Mouse (Mus musculus) midbrain, embryonic 13.5 days (tissue): ENCODE measurements around the gene Nfatc2ip. TPM values are rescaled to one million over a fixed set of nuclear protein-coding genes. Genes with fewer than 3 reads are reported as not detected.

Source experiments
- ATAC-seq: fragments of 200-750 bp; cut with Nextera tagmentation; 2 replicates; pipeline ENCODE4 v1.8.0; 2017; ENCODE audit warnings: mild to moderate bottlenecking, moderate TSS enrichment, moderate library complexity
- H3K27ac ChIP-seq: fragments of 300-500 bp; sonication (generic); 2 replicates; pipeline ENCODE4 v1.5.1; 2015; ENCODE audit warnings: inconsistent platforms, mild to moderate bottlenecking, moderate library complexity
- H3K27me3 ChIP-seq: fragments of 300-500 bp; sonication (generic); 2 replicates; pipeline ENCODE4 v1.6.1; 2015; ENCODE audit warnings: mild to moderate bottlenecking, inconsistent platforms
- H3K36me3 ChIP-seq: fragments of 300-500 bp; sonication (generic); 2 replicates; pipeline ENCODE4 v1.6.1; 2015; ENCODE audit warnings: mild to moderate bottlenecking, inconsistent platforms
- H3K4me1 ChIP-seq: fragments of 300-500 bp; sonication (generic); replicated peaks from 2 replicates; pipeline ENCODE4 v1.6.1; 2015; ENCODE audit warnings: inconsistent platforms
- H3K4me2 ChIP-seq: fragments of 300-500 bp; sonication (generic); replicated peaks from 2 replicates; pipeline ENCODE4 v1.6.1; 2015; ENCODE audit warnings: moderate library complexity, mild to moderate bottlenecking, inconsistent platforms
- H3K4me3 ChIP-seq: fragments of 300-500 bp; sonication (generic); replicated peaks from 2 replicates; pipeline ENCODE4 v1.5.1; 2015; ENCODE audit warnings: mild to moderate bottlenecking, inconsistent platforms
- H3K9ac ChIP-seq: fragments of 300-500 bp; sonication (generic); replicated peaks from 2 replicates; pipeline ENCODE4 v1.6.1; 2015; ENCODE audit warnings: mild to moderate bottlenecking, inconsistent platforms
- H3K9me3 ChIP-seq: fragments of 300-500 bp; sonication (generic); 2 replicates; pipeline ENCODE4 v1.6.1; 2016; ENCODE audit warnings: mild to moderate bottlenecking, inconsistent platforms
- WGBS: fragments of 180-500 bp; shearing (Covaris S2); methylation state at CpG from one replicate; pipeline ENCODE4 v1.1.7; 2015; 5-methylcytosine and 5-hydroxymethylcytosine counted together
- polyA plus RNA-seq: library from polyadenylated mRNA; unstranded; fragments of >200 nt; fragmentation: Nextera tagmentation; extraction: Ambion mirVana; gene quantifications from 2 replicates; pipeline ENCODE4 v1.2.1, GENCODE M21; 2015

Nfatc2ip gene
- polyA plus RNA-seq, 1 experiment from 2014 or later: 3.8 TPM

DNA sequence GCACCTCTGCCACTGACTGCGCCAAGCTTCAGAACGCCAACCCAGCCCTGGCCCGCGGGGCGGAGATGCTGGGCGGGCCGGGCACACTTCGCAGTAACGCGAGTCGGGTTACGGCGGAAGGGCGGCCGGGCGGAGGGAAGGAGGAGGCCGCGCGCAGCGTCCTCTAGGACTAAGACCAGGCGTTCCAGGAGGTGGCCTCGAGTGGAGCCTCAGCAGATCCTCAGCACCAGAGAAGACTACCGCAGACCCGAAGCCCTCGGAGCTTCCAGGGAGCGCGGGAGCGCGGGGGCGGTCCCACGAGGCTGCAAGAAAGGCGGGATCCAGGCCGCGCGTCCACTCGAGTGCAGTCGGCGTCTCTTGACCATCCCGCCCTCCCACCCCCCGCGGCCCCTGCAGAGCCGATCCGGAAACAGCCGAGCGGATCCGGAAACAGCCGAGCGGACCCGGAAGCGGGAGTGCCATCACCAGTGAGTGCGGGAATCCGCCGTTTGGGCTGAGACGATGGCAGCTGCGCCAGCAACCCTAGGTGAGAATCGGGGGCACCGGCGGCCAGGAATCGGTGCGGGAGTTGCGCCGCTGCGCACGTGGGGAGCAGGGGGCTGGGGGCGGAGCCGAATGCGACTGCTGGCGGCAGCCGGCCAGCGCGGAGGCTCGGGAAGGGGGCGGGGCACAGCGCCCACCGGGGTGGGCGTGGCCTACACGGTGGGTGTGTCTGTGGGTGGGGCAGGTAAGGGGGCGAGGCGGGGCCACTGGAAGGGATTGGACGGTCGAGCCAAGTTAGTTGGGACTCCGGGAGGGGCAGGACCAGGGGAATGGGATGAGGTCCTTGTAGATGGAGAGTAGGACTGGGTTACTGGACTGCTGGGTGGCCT, 32.3 kb upstream of the Nfatc2ip start, which contains the start of gene Rabep2:
TSS of gene Rabep2 (plus strand) at position 129 of the 872 bp plus-strand sequence.
- Histone ChIP-seq H3K27ac (peak within 1 kb of the TSS; percentile 86), H3K4me2 (peak within 1 kb of the TSS; percentile 64), H3K27me3 (no peaks in the 10 kb centered on the region), H3K9me3 (no peaks in the 10 kb centered on the region), H3K4me3 (peak within 1 kb of the TSS; percentile 58), H3K36me3 (peaks cover 4% of the 10 kb centered on the region), H3K4me1 (peaks cover 22% of the 10 kb centered on the region), H3K9ac (peak within 1 kb of the TSS; percentile 81)
- ATAC-seq: peak; percentile 94
- WGBS: under 1% methylated on average over 81 of the region's 82 CpGs

DNA sequence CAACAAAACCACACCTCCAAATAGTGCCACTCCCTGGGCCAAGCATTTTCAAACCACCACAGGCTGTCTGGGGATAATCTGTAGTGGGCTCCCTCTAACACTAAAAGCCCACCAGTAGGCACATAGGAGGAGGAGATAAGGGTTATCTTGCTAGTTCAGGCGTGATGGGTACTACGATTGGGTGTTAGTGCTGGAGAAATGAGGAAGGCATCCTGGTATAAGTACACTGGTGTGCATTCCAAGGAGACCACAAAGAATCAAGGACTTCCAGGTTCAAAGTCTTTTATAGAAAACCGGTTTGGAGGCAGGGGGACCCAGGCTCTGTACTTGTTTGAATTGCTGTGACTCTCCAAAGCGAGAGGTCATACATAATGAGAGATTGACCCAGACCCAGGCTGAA, 31.6 kb upstream of the Nfatc2ip start:
- H3K4me1 ChIP-seq: peaks cover 22% of the 10 kb centered on the region
- peak overlapping the region; percentile 81 for H3K9ac ChIP-seq
- ATAC-seq: peak; percentile 1; the same call in 1 of the 2 replicates
- H3K4me3 ChIP-seq: peak overlapping the region; percentile 58
- H3K36me3 ChIP-seq: peaks cover 2% of the 10 kb centered on the region
- H3K9me3 ChIP-seq: no peaks in the 10 kb centered on the region
- no peaks in the 10 kb centered on the region for H3K27me3 ChIP-seq
- WGBS: 20% methylated on average over 4 of the region's 4 CpGs
- peak overlapping the region; percentile 64 for H3K4me2 ChIP-seq
- peak overlapping the region; percentile 86 for H3K27ac ChIP-seq

DNA sequence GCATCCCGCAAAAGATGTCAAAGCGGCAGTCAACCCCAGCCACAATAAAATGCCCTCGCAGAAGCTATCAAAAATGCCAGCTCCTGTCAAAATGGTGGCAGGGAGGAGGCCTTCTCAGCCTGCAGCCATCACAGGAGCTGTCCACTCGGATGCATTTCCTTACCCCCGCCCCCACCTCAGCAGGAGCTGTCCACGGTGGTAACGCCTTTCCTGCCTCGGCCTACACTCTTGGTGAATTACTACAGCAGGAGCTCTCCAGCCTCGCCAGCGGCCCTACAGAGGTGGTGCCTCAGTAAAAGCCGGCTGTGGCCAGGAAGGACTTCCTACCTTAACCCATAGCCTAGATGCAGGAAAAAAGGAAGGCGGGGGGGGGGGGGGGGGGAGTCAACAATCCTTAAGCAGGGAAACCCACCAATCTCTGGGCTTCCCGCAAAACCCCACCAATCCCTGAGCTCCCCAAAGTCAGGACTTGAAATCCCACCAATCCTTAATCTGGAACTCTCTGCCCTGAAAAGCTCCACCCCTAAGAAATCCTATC, 30.9 kb upstream of the Nfatc2ip start:
- Histone ChIP-seq H3K4me2 (peak overlapping the region; percentile 64), H3K9ac (no peak overlapping the region), H3K4me1 (peaks cover 22% of the 10 kb centered on the region), H3K27ac (no peak overlapping the region), H3K4me3 (no peak overlapping the region), H3K27me3 (no peaks in the 10 kb centered on the region), H3K36me3 (no peaks in the 10 kb centered on the region), H3K9me3 (no peaks in the 10 kb centered on the region)
- WGBS: 64% methylated on average over 12 of the region's 13 CpGs
- ATAC-seq: no peak

DNA sequence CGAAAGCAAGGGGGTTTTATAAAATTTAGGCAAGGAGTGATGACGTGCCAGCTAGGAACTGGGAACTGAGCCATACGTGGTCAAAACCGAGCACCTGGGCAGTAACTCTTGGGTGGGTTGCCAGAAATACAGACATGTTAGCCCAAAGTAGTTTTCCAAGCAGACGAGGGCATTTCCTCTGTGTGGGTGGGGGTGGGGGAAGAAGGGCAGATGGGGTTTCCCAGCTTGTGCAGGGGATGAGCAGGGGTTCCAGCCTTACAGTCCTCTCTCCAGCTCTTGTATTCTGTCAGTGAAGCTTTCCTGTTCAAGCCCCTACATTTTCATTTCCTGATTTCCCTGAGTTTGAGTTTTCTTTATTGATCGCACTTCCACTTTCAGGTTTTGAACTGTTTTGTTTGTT, 27.6 kb upstream of the Nfatc2ip start:
- Histone ChIP-seq H3K27me3 (no peaks in the 10 kb centered on the region), H3K4me2 (no peak overlapping the region), H3K27ac (no peak overlapping the region), H3K4me1 (peaks cover 13% of the 10 kb centered on the region), H3K4me3 (no peak overlapping the region), H3K36me3 (no peaks in the 10 kb centered on the region), H3K9ac (no peak overlapping the region), H3K9me3 (no peaks in the 10 kb centered on the region)
- no peak for ATAC-seq
- WGBS: 88% methylated on average over 6 of the region's 6 CpGs

DNA sequence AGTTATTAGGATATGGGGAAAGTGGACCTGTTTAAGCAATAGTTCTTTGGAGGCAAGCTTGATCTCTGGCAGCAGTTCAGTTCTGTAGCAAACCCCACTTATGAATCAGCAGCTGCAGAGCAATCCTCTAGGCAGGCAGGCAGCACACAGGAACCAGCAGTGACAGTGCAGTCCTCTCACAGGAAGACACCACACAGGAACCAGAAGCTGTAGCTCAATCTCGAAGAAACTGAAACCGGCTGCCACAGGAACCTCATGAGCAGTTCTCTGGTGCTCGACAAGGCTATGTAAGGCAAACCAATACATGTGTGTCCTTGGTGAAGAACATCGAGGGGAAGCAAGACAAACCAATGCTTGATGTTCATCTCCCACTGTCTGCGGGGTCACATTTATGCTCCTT, 25.2 kb upstream of the Nfatc2ip start:
- Histone ChIP-seq H3K9ac (no peak overlapping the region), H3K27ac (no peak overlapping the region), H3K36me3 (no peaks in the 10 kb centered on the region), H3K4me2 (no peak overlapping the region), H3K27me3 (no peaks in the 10 kb centered on the region), H3K9me3 (no peaks in the 10 kb centered on the region), H3K4me1 (no peaks in the 10 kb centered on the region), H3K4me3 (no peak overlapping the region)
- ATAC-seq: no peak
- WGBS: 84% methylated on average over 5 of the region's 5 CpGs

DNA sequence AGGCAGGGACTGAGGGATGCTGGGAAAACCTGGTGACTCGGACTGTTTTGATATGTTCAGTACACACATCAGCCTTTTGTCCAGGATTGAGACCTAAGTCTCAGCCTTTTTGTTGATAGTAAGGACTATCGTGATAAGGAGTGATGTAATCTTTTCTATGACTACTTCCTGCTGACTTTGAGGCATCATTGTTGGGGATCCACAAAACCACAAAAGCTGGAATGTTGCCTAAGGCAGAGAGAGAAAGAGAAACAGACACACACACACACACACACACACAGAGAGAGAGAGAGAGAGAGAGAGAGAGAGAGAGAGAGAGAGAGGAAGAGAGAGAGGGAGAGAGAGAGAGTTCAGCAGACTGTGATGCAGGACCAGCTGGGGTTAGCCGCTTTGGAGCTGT, 22.0 kb upstream of the Nfatc2ip start:
- Histone ChIP-seq H3K4me1 (no peaks in the 10 kb centered on the region; the same call in 1 of the 2 replicates), H3K4me3 (no peak overlapping the region), H3K27ac (no peak overlapping the region), H3K36me3 (no peaks in the 10 kb centered on the region), H3K4me2 (no peak overlapping the region), H3K27me3 (no peaks in the 10 kb centered on the region), H3K9ac (no peak overlapping the region), H3K9me3 (no peaks in the 10 kb centered on the region)
- no peak for ATAC-seq
- 63% methylated on average over 3 of the region's 3 CpGs for WGBS

DNA sequence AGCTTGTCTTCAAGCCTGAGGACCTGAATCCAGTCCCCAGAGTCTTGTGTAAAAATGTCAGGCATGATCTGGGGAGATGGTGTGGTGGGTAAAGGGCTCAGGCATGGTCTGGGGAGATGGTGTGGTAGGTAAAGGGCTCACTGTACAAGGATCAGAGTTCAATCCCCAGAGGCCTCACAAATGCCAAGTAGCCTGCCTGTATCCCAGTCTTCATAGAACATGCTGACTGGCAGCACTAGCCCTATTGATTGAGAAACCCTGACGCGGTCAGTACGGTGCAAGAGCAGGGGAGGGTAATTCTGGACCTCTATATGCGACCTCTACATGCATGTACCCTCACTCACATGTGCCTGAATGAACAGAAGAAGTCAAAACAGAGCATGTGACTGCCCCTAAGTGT, 21.1 kb upstream of the Nfatc2ip start:
- Histone ChIP-seq H3K36me3 (no peaks in the 10 kb centered on the region), H3K27ac (no peak overlapping the region), H3K4me2 (no peak overlapping the region), H3K9ac (no peak overlapping the region), H3K4me3 (no peak overlapping the region), H3K27me3 (no peaks in the 10 kb centered on the region), H3K9me3 (no peaks in the 10 kb centered on the region), H3K4me1 (no peaks in the 10 kb centered on the region; the same call in 1 of the 2 replicates)
- ATAC-seq: no peak
- WGBS: 70% methylated on average over 4 of the region's 4 CpGs

DNA sequence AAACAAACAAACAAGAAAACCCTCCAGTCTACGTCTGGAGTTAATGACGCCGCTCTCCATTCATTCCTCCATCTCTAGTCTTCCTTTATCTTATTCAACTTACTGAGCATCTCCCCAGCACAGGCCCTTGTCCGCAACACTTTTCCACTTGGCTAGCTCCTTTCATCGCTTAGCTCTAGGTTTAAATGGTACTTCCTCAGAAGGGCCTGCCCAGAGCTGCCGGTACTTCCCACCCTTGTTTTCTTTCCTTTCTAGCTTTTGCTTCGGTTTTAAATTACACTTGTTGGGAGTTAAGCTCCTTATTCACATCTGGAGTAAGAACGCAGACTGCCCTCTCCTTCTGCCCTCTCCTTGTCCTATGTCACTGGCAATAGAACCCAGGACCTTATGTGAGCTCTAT, 20.5 kb upstream of the Nfatc2ip start:
- no peak overlapping the region for H3K4me3 ChIP-seq
- no peak overlapping the region for H3K4me2 ChIP-seq
- no peak overlapping the region for H3K9ac ChIP-seq
- H3K4me1 ChIP-seq: no peaks in the 10 kb centered on the region; the same call in 1 of the 2 replicates
- H3K36me3 ChIP-seq: no peaks in the 10 kb centered on the region
- WGBS: 6% methylated on average over 8 of the region's 8 CpGs
- H3K9me3 ChIP-seq: no peaks in the 10 kb centered on the region
- no peak overlapping the region for H3K27ac ChIP-seq
- no peaks in the 10 kb centered on the region for H3K27me3 ChIP-seq
- ATAC-seq: no peak

DNA sequence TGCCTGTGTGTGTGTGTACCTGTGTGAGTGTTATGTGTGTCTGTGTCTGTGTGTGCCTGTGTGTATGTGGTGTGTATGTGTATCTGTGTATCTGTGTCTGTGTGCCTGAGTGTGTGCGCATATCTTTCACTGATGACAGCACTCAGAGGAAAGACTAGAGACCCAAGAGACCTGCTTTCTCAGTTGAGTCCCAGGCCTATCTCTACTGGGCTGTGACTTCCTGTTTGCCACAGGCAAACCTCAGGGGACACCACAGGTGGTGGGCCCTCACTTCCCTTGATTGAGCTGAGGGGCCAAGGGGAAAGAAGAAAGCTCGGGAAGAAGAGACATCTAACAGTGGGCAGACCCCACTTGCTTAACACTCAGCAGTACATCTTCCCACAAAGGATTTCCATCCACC, 20.1 kb upstream of the Nfatc2ip start:
- H3K9me3 ChIP-seq: no peaks in the 10 kb centered on the region
- no peak overlapping the region for H3K4me2 ChIP-seq
- WGBS: 44% methylated on average over 2 of the region's 2 CpGs
- H3K36me3 ChIP-seq: no peaks in the 10 kb centered on the region
- H3K4me1 ChIP-seq: no peaks in the 10 kb centered on the region; the same call in 1 of the 2 replicates
- H3K27me3 ChIP-seq: no peaks in the 10 kb centered on the region
- no peak for ATAC-seq
- H3K9ac ChIP-seq: no peak overlapping the region
- no peak overlapping the region for H3K4me3 ChIP-seq
- no peak overlapping the region for H3K27ac ChIP-seq

DNA sequence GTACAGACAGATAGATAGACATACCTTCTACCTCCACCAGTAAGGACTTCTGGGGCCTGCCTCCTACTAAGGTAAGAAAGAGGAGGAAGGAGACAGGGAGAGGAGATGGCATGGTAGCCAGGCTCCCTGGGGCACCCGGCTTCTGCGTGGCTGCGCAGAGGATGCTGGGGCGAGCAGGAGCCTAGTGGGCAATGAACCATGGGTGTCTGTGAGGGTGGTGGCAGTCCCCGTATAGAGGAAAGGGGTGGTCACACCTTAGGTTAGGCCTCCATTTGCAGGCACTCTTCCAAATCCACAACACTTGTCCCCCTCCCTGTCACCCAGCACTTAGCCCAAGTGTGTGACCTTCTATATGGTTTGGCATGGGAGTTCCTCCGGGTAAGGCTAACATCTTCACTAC, 18.2 kb upstream of the Nfatc2ip start, which contains the start of gene Cd19:
TSS of gene Cd19 (minus strand) at position 165 of the 400 bp plus-strand sequence.
- H3K9ac ChIP-seq: no peak within 1 kb of the TSS
- H3K4me3 ChIP-seq: no peak within 1 kb of the TSS
- WGBS: 88% methylated on average over 6 of the region's 6 CpGs
- no peaks in the 10 kb centered on the region; the same call in 1 of the 2 replicates for H3K4me1 ChIP-seq
- H3K4me2 ChIP-seq: no peak within 1 kb of the TSS
- ATAC-seq: no peak
- no peaks in the 10 kb centered on the region for H3K36me3 ChIP-seq
- no peak within 1 kb of the TSS for H3K27ac ChIP-seq
- H3K9me3 ChIP-seq: no peaks in the 10 kb centered on the region
- no peaks in the 10 kb centered on the region for H3K27me3 ChIP-seq

DNA sequence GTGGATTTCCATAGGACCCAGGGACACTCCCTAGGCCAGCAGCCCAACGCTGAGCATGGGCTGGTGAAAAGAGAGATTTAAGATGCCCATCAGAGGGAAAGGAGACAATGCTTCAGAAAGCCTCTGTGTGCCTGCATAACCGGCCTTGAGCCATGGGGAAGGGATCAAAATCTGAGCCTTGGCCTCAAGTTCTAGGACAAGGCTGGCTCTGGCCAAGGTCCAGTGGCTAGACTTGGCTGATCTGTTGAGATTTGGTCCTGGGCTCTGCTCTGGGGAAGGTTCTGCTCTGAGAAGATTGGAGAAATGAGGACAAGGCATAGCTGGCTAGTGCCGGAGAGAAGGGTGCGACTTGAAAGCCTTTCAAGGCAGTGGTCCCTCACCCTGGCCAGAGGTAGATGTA, 14.5 kb upstream of the Nfatc2ip start:
- Histone ChIP-seq H3K27me3 (no peaks in the 10 kb centered on the region), H3K36me3 (no peaks in the 10 kb centered on the region), H3K4me3 (no peak overlapping the region), H3K4me1 (no peaks in the 10 kb centered on the region), H3K4me2 (no peak overlapping the region), H3K27ac (no peak overlapping the region), H3K9ac (no peak overlapping the region), H3K9me3 (no peaks in the 10 kb centered on the region)
- 87% methylated on average over 4 of the region's 4 CpGs for WGBS
- no peak for ATAC-seq

DNA sequence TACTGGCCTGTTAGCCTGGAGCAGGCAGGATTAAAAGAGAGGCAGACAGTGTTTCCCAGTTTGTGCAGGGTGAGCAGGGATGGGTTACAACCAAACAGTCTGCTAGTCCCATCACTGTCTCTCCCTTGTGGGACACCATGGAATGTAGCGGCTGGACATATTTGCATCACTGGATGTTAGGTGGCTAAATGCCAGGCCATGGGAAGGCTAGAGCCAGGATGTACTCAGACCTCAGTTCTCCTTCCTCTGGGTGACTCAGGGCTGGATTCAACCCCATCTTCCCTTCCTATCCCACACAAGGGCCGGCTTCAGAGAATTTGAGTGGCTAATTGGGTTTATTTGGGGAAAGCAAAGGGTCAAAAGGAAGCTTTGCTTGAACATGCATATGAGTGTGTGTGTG, 12.1 kb upstream of the Nfatc2ip start:
- no peaks in the 10 kb centered on the region for H3K27me3 ChIP-seq
- 89% methylated on average over 2 of the region's 2 CpGs for WGBS
- no peaks in the 10 kb centered on the region for H3K36me3 ChIP-seq
- H3K27ac ChIP-seq: no peak overlapping the region
- no peak overlapping the region for H3K9ac ChIP-seq
- H3K4me3 ChIP-seq: no peak overlapping the region
- no peaks in the 10 kb centered on the region for H3K4me1 ChIP-seq
- H3K4me2 ChIP-seq: no peak overlapping the region
- ATAC-seq: no peak
- no peaks in the 10 kb centered on the region for H3K9me3 ChIP-seq
